In genomic region chr3:104639749-104640368, GRCm38 (mm10) we compare ENCODE assay signal across 8 mouse cellular contexts. TPM values are rescaled to one million over a fixed set of nuclear protein-coding genes. Genes with fewer than 3 reads are reported as not detected.
DNase-seq lines count a peak whose midpoint lies in the region; ATAC-seq and TF ChIP-seq lines count a peak whose summit lies in the region.

No protein-coding gene starts in this region.

- no peak for TF ChIP-seq EP300 in liver, embryonic 14.5 days (IDR thresholded peaks at IDR 0.05; ENCODE audit: low read depth)

- H3K9me3 ChIP-seq in liver, embryonic 14.5 days (ENCODE audit: control insufficient read depth, low read length): no peaks in the 10 kb centered on the region

- no peak for TF ChIP-seq CTCF in liver, embryonic 14.5 days (IDR thresholded peaks at IDR 0.05; ENCODE audit: low read depth)

- DNase-seq in embryo, embryonic 10.5 days (ENCODE audit: low spot score): peak; percentile 20
- DNase-seq in embryo, embryonic 9.5 days (ENCODE audit: extremely low spot score): no peak
- DNase-seq in thymus, postnatal 0 days (ENCODE audit: low spot score): peak; percentile 25
- DNase-seq in thymus, postnatal 14 days: no peak
- DNase-seq in liver, embryonic 14.5 days (ENCODE audit: low read depth in 3 of 3, low spot score in 3 of 3): no peak
- DNase-seq in frontal cortex, postnatal 10 days (ENCODE audit: low spot score in 2 of 2): no peak
- no peak for DNase-seq in gastrocnemius, adult 8-10 months (ENCODE audit: low spot score in 2 of 2)

- peaks cover 36 to 39% of the 10 kb centered on the region in 2 experiments for H3K4me1 ChIP-seq in liver, embryonic 14.5 days (replicated peaks; ENCODE audit: control insufficient read depth in 2 of 2, insufficient read depth in 2 of 2, low read length in 1 of 2)

- H3K9ac ChIP-seq in liver, embryonic 14.5 days (replicated peaks): peak overlapping the region; percentile 98

- peak overlapping the region; percentile 76 to 83 for H3K4me3 ChIP-seq in liver, embryonic 14.5 days (ENCODE audit: insufficient read depth in 1 of 2, low read depth in 2 of 2, low read length in 2 of 2)

- peak overlapping the region; percentile 89 for H3K27ac ChIP-seq in liver, embryonic 14.5 days

- no peaks in the 10 kb centered on the region for H3K27me3 ChIP-seq in liver, embryonic 14.5 days (ENCODE audit: control insufficient read depth, insufficient read depth, low read length)

- WGBS in liver, embryonic 14.5 days (ENCODE audit: insufficient replicate concordance): 3% methylated on average over 10 of the region's 10 CpGs

- no peak for ATAC-seq in liver, embryonic 14.5 days (ENCODE audit: insufficient read depth)
- ATAC-seq in megakaryocyte progenitor cell, adult 5-6 weeks (replicated peaks; ENCODE audit: poor library complexity): no peak

- H3K36me3 ChIP-seq in liver, embryonic 14.5 days (replicated peaks; ENCODE audit: control insufficient read depth, insufficient read depth, low read depth): peaks cover 2% of the 10 kb centered on the region; the same call in 1 of the 2 replicates

- H3K4me2 ChIP-seq in liver, embryonic 14.5 days (ENCODE audit: low read depth): peak overlapping the region; percentile 82

RNA-seq across cellular contexts. Expression of gene Slc16a1, which starts 1.4 kb away (rescaled TPM):
- 82.5 and 84.3 TPM in 2 replicates for polyA plus RNA-seq in thymus, postnatal 0 days (2015; fragmentation: Nextera tagmentation; extraction: Ambion mirVana)
- polyA plus RNA-seq in liver, embryonic 14.5 days (2012; rRNA removed): 34.1 and 38.6 TPM in 2 replicates
- 83.8 and 93.9 TPM in 2 replicates for polyA plus RNA-seq in liver, embryonic 14.5 days (2014; fragmentation: Nextera tagmentation; extraction: Ambion mirVana)
- 10 to 100 TPM; 22.5 to 27.1 (median 24.3) TPM for total RNA-seq in gastrocnemius, adult 8-10 months (2022)
- total RNA-seq in megakaryocyte progenitor cell, adult 5-6 weeks (2015): 59.7 and 60.3 TPM in 2 replicates
- 92.8 and 104 TPM in 2 replicates for total RNA-seq in megakaryocyte progenitor cell, adult 5-6 weeks (2017)

Comparison
In these comparisons a context has a peak if more than half of its experiments do, and no peak if none do; other contexts are left out.
1. DNase-seq: peak in embryo, embryonic 10.5 days (single experiment) and thymus, postnatal 0 days (single experiment); none in embryo, embryonic 9.5 days (single experiment), thymus, postnatal 14 days (single experiment), liver, embryonic 14.5 days (0 of 3), frontal cortex, postnatal 10 days (0 of 2) and gastrocnemius, adult 8-10 months (0 of 2).